Mouse (Mus musculus) lung, postnatal 10 days (tissue): ENCODE measurements around the gene Zkscan4.
"Not testable (repeated sequence)": the region's sequence is repeated elsewhere in the genome, so short reads cannot be mapped to it uniquely, and the experiment has no call there.

Source experiments
- DNase-seq: peaks from one replicate; pipeline ENCODE4 v3.0.0; 2021

Gene Zkscan4

GRCm38 (mm10) chr13:21478759-21479670 lies at the start of gene Zkscan4, which contains the start of gene Gm10065:
Gene Zkscan4, plus strand, starts transcription at chr13:21478907.
Gene Gm10065, minus strand, starts transcription at chr13:21479441.
- peak; percentile 84 for DNase-seq

GRCm38 (mm10) chr13:21435476-21435875 lies 43.2 kb upstream of the Zkscan4 start:
- no peak for DNase-seq

DNA sequence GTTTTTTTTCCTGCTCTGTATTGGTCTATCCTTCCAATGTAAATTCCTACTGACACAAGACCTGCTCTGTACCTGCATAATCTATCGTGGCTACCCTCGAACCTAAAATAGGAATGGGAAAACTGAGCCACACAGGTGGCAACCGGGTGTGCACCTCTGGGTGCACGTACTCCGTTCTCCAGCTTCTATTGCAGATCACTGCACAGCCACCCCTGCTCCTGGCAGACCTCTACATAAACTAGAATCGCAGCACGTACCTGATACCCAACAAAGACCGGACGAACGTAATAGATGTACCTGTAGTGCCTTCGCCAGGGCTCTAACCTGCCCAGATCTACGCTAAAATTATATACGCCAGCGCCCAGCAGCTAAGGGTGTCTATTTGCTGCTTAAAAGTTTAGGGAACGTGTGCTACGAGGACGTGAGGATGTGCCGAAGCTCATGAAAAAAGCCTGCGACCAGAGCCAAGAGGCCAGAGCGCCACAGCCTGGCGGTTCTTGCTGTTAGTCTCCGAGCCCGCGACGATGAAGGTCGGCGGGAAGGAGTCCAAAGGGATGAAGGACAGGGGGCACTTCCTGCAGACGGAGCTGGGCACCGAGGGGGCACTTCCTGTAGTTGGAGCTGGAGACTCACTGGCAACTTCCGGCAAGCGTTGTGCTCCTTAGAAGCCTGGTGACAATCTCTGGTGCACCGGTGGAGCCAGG lies 38.1 kb upstream of the Zkscan4 start, which contains the start of gene Pgbd1:
Pgbd1 (minus strand) TSS at position 556 of the 704 bp plus-strand sequence.
- DNase-seq, result peak; percentile 73

GRCm38 (mm10) chr13:21441207-21441572 lies 37.5 kb upstream of the Zkscan4 start:
- DNase-seq, result no peak

DNA sequence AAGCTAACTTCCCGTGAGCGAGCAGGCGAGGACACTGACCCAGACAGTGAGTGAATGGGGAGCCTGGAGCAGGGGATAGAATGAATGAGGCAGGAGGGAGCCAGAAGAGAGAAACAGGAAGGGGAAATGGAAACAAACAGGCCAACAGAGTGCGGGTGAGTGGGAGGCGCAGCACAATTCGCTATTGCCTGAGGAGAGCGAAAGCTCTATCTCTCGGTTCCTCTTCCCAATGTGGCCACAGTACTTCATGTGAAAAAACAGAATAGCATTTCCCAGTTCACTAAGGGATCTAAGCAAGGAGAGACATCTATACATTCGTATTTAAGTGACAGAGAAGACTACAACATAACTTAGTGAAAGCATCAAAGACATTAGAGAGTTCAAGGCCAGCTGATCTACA lies 31.9 kb upstream of the Zkscan4 start:
- DNase-seq, result no peak

DNA sequence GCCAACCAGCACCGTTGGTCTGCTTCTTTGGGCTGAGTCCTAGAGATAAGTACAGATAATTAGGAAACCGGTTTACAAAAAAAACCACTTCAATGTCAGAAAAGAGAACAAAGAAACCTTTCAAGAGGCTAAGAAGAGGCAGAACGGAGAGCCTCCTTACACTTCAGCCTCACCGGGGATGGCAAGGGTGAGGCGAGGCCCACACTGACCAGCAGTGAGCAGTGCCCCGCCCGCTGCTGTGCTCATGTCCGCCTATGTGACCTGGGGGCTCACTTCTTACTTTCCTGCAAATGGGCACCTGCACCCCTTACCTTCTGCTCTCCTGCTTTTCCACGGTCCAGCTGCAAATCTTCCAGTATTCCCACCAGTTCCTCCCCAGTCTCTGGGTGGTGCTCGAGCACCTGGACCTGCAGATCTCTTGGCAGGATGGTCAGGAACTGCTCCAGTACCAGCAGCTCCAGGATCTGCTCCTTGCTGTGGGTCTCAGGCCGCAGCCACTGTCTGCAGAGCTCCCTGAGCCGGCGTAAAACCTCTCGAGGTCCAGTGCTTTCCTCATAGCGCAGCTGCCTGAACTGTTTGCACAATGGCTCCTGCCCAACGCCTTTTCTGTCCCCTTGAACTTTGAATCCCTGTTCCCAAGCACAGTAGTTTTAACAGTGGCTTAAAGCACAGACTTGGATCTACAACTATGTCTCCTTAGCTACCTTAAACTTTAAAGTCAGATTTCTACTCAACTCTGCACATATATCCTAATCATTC lies 30.7 kb upstream of the Zkscan4 start:
- DNase-seq, result no peak

- no peak for DNase-seq
Observed at GRCm38 (mm10) chr13:21453042-21453441, 25.7 kb upstream of the Zkscan4 start.

DNA sequence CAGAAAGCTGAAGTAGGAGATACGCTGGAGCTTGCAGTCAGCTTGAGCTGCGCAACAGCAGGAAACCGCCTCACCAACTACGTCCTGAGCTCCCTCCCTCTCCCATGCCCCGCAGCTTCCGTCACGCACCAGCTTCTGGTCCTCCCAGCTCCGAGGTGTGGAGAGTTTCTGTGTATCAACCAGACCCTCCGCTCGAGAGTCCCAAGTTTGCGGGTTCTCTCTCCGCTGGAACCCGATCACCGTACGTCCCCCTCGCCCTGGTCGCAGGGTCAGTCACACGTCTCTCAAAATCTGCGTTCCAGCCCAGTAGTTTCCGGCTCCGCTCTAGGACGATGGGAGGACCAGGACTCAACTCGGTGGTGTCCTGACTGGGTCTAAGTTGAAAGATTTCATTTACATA lies 25.3 kb upstream of the Zkscan4 start, which contains the start of gene Zscan26:
Zscan26 (minus strand) TSS at position 282 of the 400 bp plus-strand sequence.
- DNase-seq, result peak; percentile 87

- DNase-seq, result no peak
Observed at GRCm38 (mm10) chr13:21454133-21454532, 24.6 kb upstream of the Zkscan4 start.

DNA sequence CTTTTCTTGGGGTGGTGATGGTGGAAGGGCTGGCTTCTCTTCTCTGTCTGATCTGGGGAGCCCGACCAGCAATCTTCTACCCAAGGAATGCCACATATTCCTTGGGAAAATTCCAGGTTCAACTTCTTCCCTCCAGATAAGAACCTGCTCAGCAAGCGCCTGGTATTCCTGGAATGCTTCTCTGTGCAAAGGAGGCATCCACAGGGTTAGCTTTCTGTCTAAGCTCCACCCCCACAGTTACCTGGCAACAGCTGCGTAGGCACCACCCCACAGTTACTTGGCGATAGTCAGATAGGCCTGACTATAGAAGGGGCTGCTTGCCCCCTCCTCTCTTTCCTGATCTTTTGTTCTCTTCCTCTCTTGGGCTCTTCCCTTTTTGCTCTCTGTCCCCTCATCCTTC lies 22.4 kb upstream of the Zkscan4 start:
- peak; percentile 46 for DNase-seq

GRCm38 (mm10) chr13:21462516-21462915 lies 16.2 kb upstream of the Zkscan4 start:
- not testable (repeated sequence) for DNase-seq

DNA sequence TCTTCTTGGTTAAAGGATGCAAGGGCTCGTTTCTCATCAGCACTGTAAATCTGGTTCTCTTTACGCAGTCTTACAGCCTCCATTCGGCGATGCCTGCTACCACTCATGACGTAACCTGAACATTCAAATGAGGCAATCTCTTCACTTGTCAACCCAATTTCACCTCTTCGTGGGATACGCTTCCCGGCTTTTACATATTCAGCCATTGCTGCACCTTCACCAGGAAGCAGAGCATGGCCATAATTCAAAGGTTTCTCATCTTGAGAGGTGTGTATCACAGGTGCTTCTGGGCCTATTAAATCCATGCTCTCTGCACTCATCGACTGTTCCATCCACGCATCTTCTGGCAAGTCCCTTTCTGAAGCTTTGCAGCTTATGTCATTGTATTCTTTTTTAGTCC lies 11.4 kb upstream of the Zkscan4 start:
- DNase-seq, result no peak

DNA sequence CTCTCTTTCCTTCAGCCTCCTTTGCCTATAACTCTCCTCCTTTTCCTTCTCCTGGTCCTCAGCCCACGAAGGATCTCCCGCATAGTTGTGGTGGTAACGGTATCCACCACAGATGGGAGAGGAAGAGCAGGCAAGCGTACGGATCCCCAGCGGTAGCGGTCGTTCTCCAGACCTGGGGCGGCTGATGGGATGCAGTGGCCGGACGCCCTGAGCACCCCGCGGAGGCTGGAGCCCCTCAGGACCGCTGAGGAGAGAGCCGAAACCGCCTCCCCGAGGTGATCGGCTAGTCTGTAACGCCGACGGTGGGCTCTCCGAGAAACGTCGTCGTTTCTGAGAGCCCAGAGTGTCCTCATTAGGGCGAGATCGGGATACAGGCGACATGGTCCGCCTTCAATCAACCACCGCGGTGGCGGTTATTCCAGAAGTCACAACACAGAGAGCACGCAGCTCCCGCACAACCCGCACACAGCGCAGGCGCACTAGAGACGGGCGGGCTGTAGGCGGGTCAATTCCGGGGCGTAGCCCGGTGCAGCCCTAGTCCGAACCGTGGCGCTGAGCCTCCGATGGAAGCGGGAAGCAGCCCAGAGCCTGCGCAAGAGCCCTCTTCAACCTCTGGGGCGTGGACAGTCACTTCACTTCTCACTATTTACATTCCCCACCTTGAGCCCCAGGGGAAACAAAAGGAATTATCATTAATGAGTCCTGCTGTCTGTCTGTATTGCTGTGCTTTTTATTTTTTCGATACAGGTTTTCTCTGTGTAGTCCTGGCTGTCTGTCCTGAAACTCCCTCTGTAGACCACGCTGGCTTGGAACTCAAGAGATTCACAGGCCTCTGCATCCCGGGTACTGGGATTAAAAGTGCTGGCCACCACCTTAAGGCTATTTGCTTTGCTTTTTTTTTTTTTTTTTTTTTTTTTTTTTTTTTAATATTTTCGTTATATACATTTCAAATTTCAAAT lies 10.4 kb upstream of the Zkscan4 start, which contains the start of gene Nkapl:
Nkapl (minus strand) TSS at position 449 of the 959 bp plus-strand sequence.
- peak; percentile 88 for DNase-seq

GRCm38 (mm10) chr13:21469097-21469496 lies 9.6 kb upstream of the Zkscan4 start:
- DNase-seq, result no peak

- no peak for DNase-seq
Observed at GRCm38 (mm10) chr13:21472427-21472826, 6.3 kb upstream of the Zkscan4 start.

DNA sequence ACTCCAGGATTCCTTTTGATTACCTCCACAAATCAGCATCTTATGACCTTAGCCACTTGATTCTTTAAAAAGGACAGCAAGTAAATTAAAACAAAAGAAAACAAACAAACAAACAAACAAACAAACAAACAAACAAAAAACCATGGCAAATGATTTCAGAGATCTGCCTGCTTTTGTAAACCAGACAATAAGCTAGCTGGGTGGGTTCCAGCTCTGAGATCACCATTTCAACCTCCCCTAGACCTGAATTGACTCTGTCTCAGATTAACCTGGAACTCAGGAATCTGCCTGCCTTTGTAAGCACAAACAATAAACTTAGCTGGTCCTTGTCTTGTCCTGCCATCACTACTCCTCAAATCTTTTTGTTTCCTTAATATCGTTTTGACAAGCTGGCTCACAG lies 8.2 kb downstream of the Zkscan4 start:
- DNase-seq, result no peak

GRCm38 (mm10) chr13:21492847-21493246 lies 14.1 kb downstream of the Zkscan4 start:
- no peak for DNase-seq

DNA sequence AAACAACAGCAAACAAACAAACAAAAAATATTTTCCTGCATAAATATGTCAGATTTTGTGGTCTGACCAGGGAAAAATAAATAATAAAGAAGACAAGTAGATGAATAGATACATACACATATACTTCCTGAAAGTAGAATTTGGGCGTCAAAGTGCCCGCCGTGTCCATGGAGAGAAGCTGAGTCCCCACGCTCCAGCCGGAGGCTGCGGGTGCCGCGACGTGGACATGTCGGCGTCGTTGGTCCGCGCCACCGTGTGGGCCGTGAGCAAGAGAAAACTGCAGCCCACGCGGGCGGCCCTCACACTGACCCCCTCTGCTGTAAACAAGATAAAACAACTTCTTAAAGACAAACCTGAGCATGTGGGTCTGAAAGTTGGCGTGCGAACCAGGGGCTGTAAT lies 16.4 kb downstream of the Zkscan4 start, which contains the start of gene AK157302:
AK157302 (plus strand) TSS at position 144 of the 400 bp plus-strand sequence.
- no peak for DNase-seq

DNA sequence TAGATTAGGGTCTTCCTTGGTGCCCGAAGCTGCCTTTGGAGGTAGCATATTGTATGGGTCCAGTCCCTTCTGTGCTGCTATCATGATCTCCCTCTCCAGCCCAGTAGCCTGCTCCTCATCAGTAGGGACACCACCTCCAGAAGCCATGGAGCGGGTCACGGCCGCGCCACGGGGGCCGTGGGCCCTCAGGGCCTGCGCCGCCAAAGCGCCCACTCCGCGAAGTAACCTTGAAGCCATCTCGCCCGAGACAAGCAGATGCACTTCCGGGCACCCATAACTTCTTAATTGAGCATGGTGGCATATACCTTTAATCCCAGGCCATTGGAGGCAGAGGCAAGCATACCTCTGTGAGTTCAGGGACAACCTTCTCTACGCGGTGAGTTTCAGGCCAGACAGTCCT lies 22.5 kb downstream of the Zkscan4 start, which contains the start of gene Gm11273:
Gm11273 (minus strand) TSS at position 237 of the 400 bp plus-strand sequence.
- not testable (repeated sequence) for DNase-seq

DNA sequence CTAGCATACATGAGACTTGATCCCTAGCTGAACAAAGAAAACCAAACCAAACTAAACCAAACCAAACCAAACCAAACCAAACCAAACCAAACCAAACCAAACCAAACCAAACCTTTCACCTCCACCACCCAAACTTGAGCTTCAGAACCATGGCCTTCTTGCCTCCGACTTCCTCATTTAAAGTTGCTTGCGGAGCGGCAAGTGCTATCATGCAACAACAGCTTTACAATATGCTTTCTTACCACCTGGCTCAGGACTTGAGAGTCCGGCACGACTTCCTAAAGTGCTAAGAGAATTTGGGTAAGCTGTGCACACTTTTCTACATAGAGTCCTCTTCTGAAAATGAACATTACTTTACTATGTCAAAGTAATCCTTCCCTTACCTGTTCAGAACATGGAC lies 23.6 kb downstream of the Zkscan4 start:
- DNase-seq, result no peak

GRCm38 (mm10) chr13:21506221-21506649 lies 27.5 kb downstream of the Zkscan4 start:
- peak; percentile 90 for DNase-seq
